Mouse (Mus musculus) forebrain, embryonic 14.5 days (tissue): ENCODE measurements around the gene Frmd4a. TPM values are rescaled to one million over a fixed set of nuclear protein-coding genes. Genes with fewer than 3 reads are reported as not detected.

ENCODE experiments used
- ATAC-seq: fragments of 200-750 bp; cut with Nextera tagmentation; 2 replicates; pipeline ENCODE4 v1.8.0; 2017; ENCODE audit warnings: mild to moderate bottlenecking, moderate library complexity
- DNase-seq: peaks from one replicate; pipeline ENCODE4 v3.0.0-alpha.2; 2015; ENCODE audit warnings: low spot score
- H3K27ac ChIP-seq: fragments of 300-500 bp; sonication (generic); 2 replicates; pipeline ENCODE4 v1.5.1; 2014; ENCODE audit warnings: low read depth, mild to moderate bottlenecking, control low read depth, low read length, moderate library complexity
- H3K27me3 ChIP-seq: fragments of 300-500 bp; sonication (generic); replicated peaks from 2 replicates; pipeline ENCODE4 v1.6.1; 2014; ENCODE audit warnings: low read length, control low read depth, mixed read lengths; ENCODE audit not compliant: control insufficient read depth, insufficient read depth
- H3K36me3 ChIP-seq: fragments of 300-500 bp; sonication (generic); 2 replicates; pipeline ENCODE4 v1.6.1; 2014; ENCODE audit warnings: low read length, control low read depth; ENCODE audit not compliant: control insufficient read depth, insufficient read depth
- H3K4me1 ChIP-seq: fragments of 300-500 bp; sonication (generic); 2 replicates; pipeline ENCODE4 v1.6.1; 2014; ENCODE audit warnings: antibody characterized with exemption, low read length, control low read depth; ENCODE audit not compliant: control insufficient read depth, insufficient read depth
- H3K4me2 ChIP-seq: fragments of 300-500 bp; sonication (generic); 2 replicates; pipeline ENCODE4 v1.6.1; 2014; ENCODE audit warnings: mild to moderate bottlenecking, control low read depth, low read length
- H3K4me3 ChIP-seq: fragments of 300-500 bp; sonication (generic); 2 replicates; pipeline ENCODE4 v1.5.1; 2014; ENCODE audit warnings: low read depth, low read length, control low read depth
- H3K9ac ChIP-seq: fragments of 300-500 bp; sonication (generic); 2 replicates; pipeline ENCODE4 v1.6.1; 2014; ENCODE audit warnings: mild to moderate bottlenecking, low read length, control low read depth, moderate library complexity
- H3K9me3 ChIP-seq: fragments of 300-500 bp; sonication (generic); replicated peaks from 2 replicates; pipeline ENCODE4 v1.6.1; 2016; ENCODE audit warnings: low read length, control low read depth, mixed read lengths; ENCODE audit not compliant: control insufficient read depth
- WGBS: fragments of 180-500 bp; shearing (Covaris S2); extraction: QIAGEN DNeasy Blood & Tissue Kit; methylation state at CpG from one replicate; pipeline ENCODE4 v1.1.7; 2014; 5-methylcytosine and 5-hydroxymethylcytosine counted together
- polyA plus RNA-seq: library from polyadenylated mRNA; unstranded; fragments of >200 nt; fragmentation: Nextera tagmentation; extraction: Ambion mirVana; gene quantifications from 2 replicates; pipeline ENCODE4 v1.2.1, GENCODE M21; 2014

The Frmd4a gene
- polyA plus RNA-seq, 1 experiment from 2014 or later = 36.9 TPM

GRCm38 (mm10) chr2:4196041-4196440 lies 178.5 kb downstream of the Frmd4a start:
- 88% methylated on average over 4 of the region's 4 CpGs for WGBS
- H3K9ac ChIP-seq = no peak overlapping the region
- H3K4me3 ChIP-seq = no peak overlapping the region
- H3K27me3 ChIP-seq = no peaks in the 10 kb centered on the region
- H3K9me3 ChIP-seq = no peaks in the 10 kb centered on the region
- no peak overlapping the region for H3K27ac ChIP-seq
- H3K4me2 ChIP-seq = no peak overlapping the region
- peaks cover 4% of the 10 kb centered on the region; the same call in 1 of the 2 replicates for H3K4me1 ChIP-seq
- ATAC-seq (no peak), DNase-seq (no peak)
- H3K36me3 ChIP-seq = no peaks in the 10 kb centered on the region

GRCm38 (mm10) chr2:4209234-4209633 lies 191.7 kb downstream of the Frmd4a start:
- Histone ChIP-seq H3K9ac (no peak overlapping the region), H3K27ac (peak overlapping the region; percentile 18; the same call in 1 of the 2 replicates), H3K27me3 (no peaks in the 10 kb centered on the region), H3K4me3 (no peak overlapping the region), H3K4me2 (no peak overlapping the region), H3K9me3 (no peaks in the 10 kb centered on the region), H3K36me3 (no peaks in the 10 kb centered on the region), H3K4me1 (peaks cover 4% of the 10 kb centered on the region)
- peak; percentile 34; the same call in 1 of the 2 replicates for ATAC-seq
- 39% methylated on average over 7 of the region's 7 CpGs for WGBS
- DNase-seq = peak; percentile 46

GRCm38 (mm10) chr2:4222497-4222828 lies 204.9 kb downstream of the Frmd4a start:
- H3K9ac ChIP-seq = no peak overlapping the region
- H3K9me3 ChIP-seq = no peaks in the 10 kb centered on the region
- H3K27ac ChIP-seq = no peak overlapping the region
- DNase-seq = no peak
- H3K36me3 ChIP-seq = no peaks in the 10 kb centered on the region
- peaks cover 13% of the 10 kb centered on the region for H3K4me1 ChIP-seq
- 0% methylated on average over 1 of the region's 1 CpGs for WGBS
- H3K27me3 ChIP-seq = no peaks in the 10 kb centered on the region
- peak; percentile 27; the same call in 1 of the 2 replicates for ATAC-seq
- H3K4me3 ChIP-seq = no peak overlapping the region
- H3K4me2 ChIP-seq = no peak overlapping the region

- Histone ChIP-seq H3K4me3 (no peak overlapping the region), H3K4me1 (peaks cover 19% of the 10 kb centered on the region), H3K27ac (no peak overlapping the region), H3K9me3 (no peaks in the 10 kb centered on the region), H3K36me3 (no peaks in the 10 kb centered on the region), H3K4me2 (no peak overlapping the region), H3K9ac (no peak overlapping the region), H3K27me3 (no peaks in the 10 kb centered on the region)
- ATAC-seq (no peak), DNase-seq (no peak)
- WGBS = 91% methylated on average over 6 of the region's 6 CpGs
These were observed 205.8 kb downstream of the Frmd4a start for GRCm38 (mm10) chr2:4223316-4223715.

- DNase-seq = no peak
These were observed 209.5 kb downstream of the Frmd4a start for GRCm38 (mm10) chr2:4226941-4227558.

GRCm38 (mm10) chr2:4227563-4227962 lies 210.0 kb downstream of the Frmd4a start:
- peaks cover 18% of the 10 kb centered on the region for H3K4me1 ChIP-seq
- H3K36me3 ChIP-seq = no peaks in the 10 kb centered on the region
- H3K4me2 ChIP-seq = no peak overlapping the region
- DNase-seq = peak; percentile 29
- no peaks in the 10 kb centered on the region for H3K9me3 ChIP-seq
- H3K9ac ChIP-seq = no peak overlapping the region
- no peak overlapping the region for H3K27ac ChIP-seq
- no peak overlapping the region for H3K4me3 ChIP-seq
- 16% methylated on average over 4 of the region's 4 CpGs for WGBS
- 0 out of 2 replicates have a peak, but pooled peaks have one; percentile 38 for ATAC-seq
- H3K27me3 ChIP-seq = no peaks in the 10 kb centered on the region

More at GRCm38 (mm10) chr2:4226941-4227558, 209.5 kb downstream of the Frmd4a start:
- Histone ChIP-seq H3K4me1 (peaks cover 13% of the 10 kb centered on the region), H3K9me3 (no peaks in the 10 kb centered on the region), H3K9ac (no peak overlapping the region), H3K27ac (no peak overlapping the region), H3K4me3 (no peak overlapping the region), H3K27me3 (no peaks in the 10 kb centered on the region), H3K36me3 (no peaks in the 10 kb centered on the region), H3K4me2 (no peak overlapping the region)
- WGBS = 52% methylated on average over 7 of the region's 7 CpGs
- ATAC-seq = no peak

GRCm38 (mm10) chr2:4228510-4228909 lies 211.0 kb downstream of the Frmd4a start:
- H3K36me3 ChIP-seq = no peaks in the 10 kb centered on the region
- no peaks in the 10 kb centered on the region for H3K9me3 ChIP-seq
- peaks cover 25% of the 10 kb centered on the region for H3K4me1 ChIP-seq
- H3K27ac ChIP-seq = 0 out of 2 replicates have a peak overlapping the region, but pooled peaks have one; percentile 3
- ATAC-seq (no peak), DNase-seq (peak; percentile 33)
- H3K4me2 ChIP-seq = no peak overlapping the region
- H3K4me3 ChIP-seq = no peak overlapping the region
- H3K9ac ChIP-seq = no peak overlapping the region
- WGBS = 49% methylated on average over 3 of the region's 3 CpGs
- H3K27me3 ChIP-seq = no peaks in the 10 kb centered on the region

GRCm38 (mm10) chr2:4232335-4232734 lies 214.8 kb downstream of the Frmd4a start:
- ATAC-seq (no peak), DNase-seq (no peak)
- H3K27ac ChIP-seq = no peak overlapping the region
- H3K36me3 ChIP-seq = no peaks in the 10 kb centered on the region
- no peaks in the 10 kb centered on the region for H3K27me3 ChIP-seq
- H3K9me3 ChIP-seq = no peaks in the 10 kb centered on the region
- H3K4me3 ChIP-seq = no peak overlapping the region
- H3K4me2 ChIP-seq = peak overlapping the region; percentile 46
- peaks cover 21% of the 10 kb centered on the region for H3K4me1 ChIP-seq
- peak overlapping the region; percentile 49; the same call in 1 of the 2 replicates for H3K9ac ChIP-seq
- 8% methylated on average over 3 of the region's 3 CpGs for WGBS

GRCm38 (mm10) chr2:4232761-4233322 lies 215.3 kb downstream of the Frmd4a start:
- Histone ChIP-seq H3K4me1 (peaks cover 17% of the 10 kb centered on the region), H3K9ac (peak overlapping the region; percentile 49), H3K27ac (peak overlapping the region; percentile 21; the same call in 1 of the 2 replicates), H3K27me3 (no peaks in the 10 kb centered on the region), H3K36me3 (no peaks in the 10 kb centered on the region), H3K4me3 (no peak overlapping the region), H3K4me2 (peak overlapping the region; percentile 46), H3K9me3 (no peaks in the 10 kb centered on the region)
- DNase-seq = peak; percentile 81
- 12% methylated on average over 10 of the region's 10 CpGs for WGBS
- ATAC-seq = peak; percentile 75
